Mouse (Mus musculus): ENCODE measurements around the gene Scyl2.

Gene Scyl2

GRCm38 (mm10) chr10:89630052-89630451 lies 56.0 kb downstream of the Scyl2 start:
- in situ Hi-C loops (cut with MboI; ENCODE audit: low pct_unique_long_range_greater_than_20kb in 1 of 2, low sequenced_read_pairs in 2 of 2, unreplicated experiment in 1 of 2) = loop anchor here (5.0 to 25.0 kb wide), 3 partner anchors 168 to 418 kb away; partner anchors contain the start of gene Ano4 (in 1 of the 2)

GRCm38 (mm10) chr10:89626714-89627113 lies 59.4 kb downstream of the Scyl2 start:
- in situ Hi-C loops (cut with MboI; ENCODE audit: low pct_unique_long_range_greater_than_20kb in 1 of 2, low sequenced_read_pairs in 2 of 2, unreplicated experiment in 1 of 2) = loop anchor here in 1 of 2 experiments (25.0 kb wide), 2 partner anchors 289 to 414 kb away; partner anchors contain the start of gene Ano4

DNA sequence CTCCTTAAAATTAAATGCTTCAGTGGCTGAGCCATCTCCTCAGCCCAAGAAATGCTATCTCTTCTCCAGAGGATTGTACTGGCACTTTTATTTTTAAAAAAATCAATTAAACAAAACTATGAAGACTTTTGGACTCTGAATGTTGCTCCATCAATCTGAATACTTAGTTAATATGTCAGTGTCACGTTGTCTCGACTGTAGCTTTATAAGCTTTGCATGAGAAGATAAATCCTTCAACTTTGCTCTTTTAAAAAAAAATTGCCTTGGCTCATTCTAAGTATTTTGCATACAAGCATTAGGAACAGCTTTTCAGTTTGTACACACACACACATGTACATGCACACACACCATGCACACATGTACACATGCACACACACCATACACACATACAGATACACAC lies 61.9 kb downstream of the Scyl2 start:
- in situ Hi-C loops (cut with MboI; ENCODE audit: low pct_unique_long_range_greater_than_20kb in 1 of 2, low sequenced_read_pairs in 2 of 2, unreplicated experiment in 1 of 2) = no loop called here

GRCm38 (mm10) chr10:89621129-89621528 lies 65.0 kb downstream of the Scyl2 start, which contains the start of gene Slc17a8:
Slc17a8 (minus strand) TSS chr10:89621253.
- in situ Hi-C loops (cut with MboI; ENCODE audit: low pct_unique_long_range_greater_than_20kb in 1 of 2, low sequenced_read_pairs in 2 of 2, unreplicated experiment in 1 of 2) = no loop called here

DNA sequence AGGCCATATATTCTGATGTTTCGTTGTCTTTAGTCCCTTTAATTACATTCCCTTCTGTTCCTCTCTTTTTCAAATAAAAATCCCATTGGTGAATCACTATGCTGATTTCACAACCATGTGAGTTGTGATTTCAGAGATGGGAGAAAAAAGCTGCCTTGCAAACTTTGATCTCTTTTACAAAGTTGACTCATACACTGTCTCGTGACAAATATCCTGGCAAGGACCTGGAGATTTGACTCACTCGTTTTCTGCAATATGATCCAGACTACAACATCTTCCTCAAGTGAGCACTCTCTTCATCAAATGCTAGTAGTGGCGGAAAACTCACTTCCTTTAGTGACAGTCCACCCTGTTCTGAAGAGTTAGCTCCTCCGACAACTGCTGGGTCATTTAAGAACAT lies 86.8 kb downstream of the Scyl2 start:
- in situ Hi-C loops (cut with MboI; ENCODE audit: low pct_unique_long_range_greater_than_20kb in 1 of 2, low sequenced_read_pairs in 2 of 2, unreplicated experiment in 1 of 2) = no loop called here

DNA sequence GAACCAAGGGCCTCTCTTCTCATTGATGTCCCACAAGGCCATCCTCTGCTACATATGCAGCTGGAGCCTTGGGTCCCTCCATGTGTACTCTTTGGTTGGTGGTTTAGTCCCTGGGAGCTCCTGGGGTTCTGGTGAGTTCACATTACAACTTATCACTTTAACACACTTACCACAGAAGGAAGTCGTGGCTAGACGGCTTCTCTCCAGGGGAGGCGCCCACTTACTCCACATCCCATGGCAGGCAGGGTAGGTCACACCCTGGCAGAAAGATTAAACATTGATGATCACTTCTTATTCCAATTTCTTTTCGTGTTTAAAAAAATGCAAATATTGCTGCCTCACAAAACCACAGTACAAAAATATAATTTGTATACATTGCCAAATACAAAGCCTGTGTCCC lies 88.8 kb downstream of the Scyl2 start:
- in situ Hi-C loops (cut with MboI; ENCODE audit: low pct_unique_long_range_greater_than_20kb in 1 of 2, low sequenced_read_pairs in 2 of 2, unreplicated experiment in 1 of 2) = no loop called here

DNA sequence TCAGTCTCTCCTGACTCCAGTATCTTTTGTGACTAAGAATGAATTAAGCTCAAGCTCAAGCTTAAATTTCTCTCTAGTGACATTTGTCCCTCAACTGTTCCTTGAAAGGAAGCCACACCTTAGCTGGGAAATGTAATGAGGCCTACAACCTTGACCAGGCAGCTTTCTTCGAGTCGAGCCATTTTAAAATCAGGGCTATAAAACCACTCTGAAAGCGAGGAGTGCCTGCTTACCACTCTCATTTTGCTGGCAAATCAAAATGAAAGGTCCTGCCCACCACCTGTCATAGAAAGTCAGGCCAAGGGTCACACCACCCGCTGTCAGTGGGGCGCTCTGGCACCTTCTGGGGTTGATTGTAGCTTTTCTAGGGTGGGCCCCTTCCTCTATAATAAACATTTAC lies 90.2 kb downstream of the Scyl2 start:
- in situ Hi-C loops (cut with MboI; ENCODE audit: low pct_unique_long_range_greater_than_20kb in 1 of 2, low sequenced_read_pairs in 2 of 2, unreplicated experiment in 1 of 2) = no loop called here

- in situ Hi-C loops (cut with MboI; ENCODE audit: low pct_unique_long_range_greater_than_20kb in 1 of 2, low sequenced_read_pairs in 2 of 2, unreplicated experiment in 1 of 2) = no loop called here
These were observed 90.6 kb downstream of the Scyl2 start for GRCm38 (mm10) chr10:89595514-89595913.

DNA sequence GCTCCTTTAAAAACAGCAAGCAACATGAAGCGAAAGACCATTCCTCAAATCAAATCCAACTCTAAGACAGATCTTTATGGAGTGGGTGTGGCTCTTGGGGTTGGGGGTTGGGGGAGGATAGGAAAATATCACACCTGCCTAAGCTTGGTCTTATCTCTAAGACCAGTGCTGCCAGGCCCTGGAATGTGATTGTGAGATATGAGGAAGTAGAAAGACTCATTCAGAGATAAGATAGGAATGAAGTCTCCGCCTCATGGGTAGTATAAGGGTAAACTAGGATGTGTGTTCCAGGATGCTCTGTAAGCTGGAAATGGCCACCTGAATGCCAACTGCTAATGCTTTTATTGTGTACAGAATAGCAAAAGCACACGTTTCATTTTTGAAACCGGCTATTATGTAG lies 91.8 kb downstream of the Scyl2 start:
- in situ Hi-C loops (cut with MboI; ENCODE audit: low pct_unique_long_range_greater_than_20kb in 1 of 2, low sequenced_read_pairs in 2 of 2, unreplicated experiment in 1 of 2) = no loop called here

GRCm38 (mm10) chr10:89592797-89593196 lies 93.3 kb downstream of the Scyl2 start:
- in situ Hi-C loops (cut with MboI; ENCODE audit: low pct_unique_long_range_greater_than_20kb in 1 of 2, low sequenced_read_pairs in 2 of 2, unreplicated experiment in 1 of 2) = no loop called here

DNA sequence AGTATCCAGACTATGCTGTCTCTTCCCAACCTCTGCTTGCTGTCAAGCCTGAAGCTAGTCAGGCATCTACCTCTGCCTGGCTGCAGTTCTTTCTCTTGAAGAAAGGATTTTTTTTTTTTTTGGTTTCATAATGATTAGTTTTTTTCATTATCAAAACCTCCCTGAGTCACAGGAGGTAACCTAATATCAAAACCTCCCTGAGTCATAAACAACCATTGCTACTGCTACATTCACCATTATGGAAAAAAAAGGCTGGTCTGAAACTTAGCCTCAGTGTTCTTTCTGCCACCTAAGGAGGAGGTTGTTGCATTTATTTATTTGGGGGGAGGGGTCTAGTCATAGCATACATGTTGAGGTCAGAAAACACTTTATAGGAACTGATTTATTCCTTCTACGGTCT lies 96.2 kb downstream of the Scyl2 start:
- in situ Hi-C loops (cut with MboI; ENCODE audit: low pct_unique_long_range_greater_than_20kb in 1 of 2, low sequenced_read_pairs in 2 of 2, unreplicated experiment in 1 of 2) = no loop called here
